Mouse (Mus musculus) neutrophil, adult 5-6 weeks (primary cell): ENCODE results near the gene Chst5. TPM values are rescaled to one million over a fixed set of nuclear protein-coding genes. Genes with fewer than 3 reads are reported as not detected.

Experiments used
- ATAC-seq: fragments of 151-379, 151-347 bp; 2 replicates; pipeline ENCODE4 v1.8.0; 2017; ENCODE audit warnings: mild to moderate bottlenecking, moderate TSS enrichment; ENCODE audit not compliant: insufficient number of reproducible peaks, poor library complexity, low FRiP score, severe bottlenecking; ENCODE audit errors: extremely low read depth
- total RNA-seq: library from RNA; stranded (forward); fragments of 200-1000 nt; gene quantifications from 2 replicates; pipeline ENCODE4 v1.2.3, GENCODE M21; 2017

Gene Chst5
- total RNA-seq, 1 experiment from 2014 or later: not detected

- ATAC-seq: no peak
Observed at GRCm38 (mm10) chr8:111932580-111933336, 22.5 kb upstream of the Chst5 start.

GRCm38 (mm10) chr8:111931721-111932120 is 21.5 kb upstream of the Chst5 start:
- ATAC-seq: no peak

GRCm38 (mm10) chr8:111929648-111930344 is 19.5 kb upstream of the Chst5 start:
- ATAC-seq: no peak

- ATAC-seq: no peak
Observed at GRCm38 (mm10) chr8:111924976-111925375, 14.7 kb upstream of the Chst5 start.

- 0 out of 2 replicates have a peak, but pooled peaks have one; percentile 33 for ATAC-seq
Observed at GRCm38 (mm10) chr8:111923383-111923804, 13.1 kb upstream of the Chst5 start.

GRCm38 (mm10) chr8:111920971-111921370 is 10.7 kb upstream of the Chst5 start:
- ATAC-seq: no peak

- ATAC-seq: no peak
Observed at GRCm38 (mm10) chr8:111919663-111920062, 9.4 kb upstream of the Chst5 start.

- ATAC-seq: no peak
Observed at GRCm38 (mm10) chr8:111912860-111913432, 2.7 kb upstream of the Chst5 start.

GRCm38 (mm10) chr8:111911572-111911971 is 1.3 kb upstream of the Chst5 start:
- no peak for ATAC-seq

- no peak for ATAC-seq
Observed at GRCm38 (mm10) chr8:111905500-111906121, 4.6 kb downstream of the Chst5 start.

- ATAC-seq: no peak
Observed at GRCm38 (mm10) chr8:111902080-111902479, 8.2 kb downstream of the Chst5 start.

GRCm38 (mm10) chr8:111898586-111898985 is 11.7 kb downstream of the Chst5 start:
- no peak for ATAC-seq

- no peak for ATAC-seq
Observed at GRCm38 (mm10) chr8:111894955-111895354, 15.3 kb downstream of the Chst5 start.

- no peak for ATAC-seq
Observed at GRCm38 (mm10) chr8:111892615-111893014, 17.6 kb downstream of the Chst5 start.

GRCm38 (mm10) chr8:111891983-111892382 is 18.3 kb downstream of the Chst5 start:
- ATAC-seq: no peak

GRCm38 (mm10) chr8:111890911-111891303 is 19.3 kb downstream of the Chst5 start:
- ATAC-seq: no peak

GRCm38 (mm10) chr8:111889931-111890910 is 20.0 kb downstream of the Chst5 start:
- no peak for ATAC-seq

- no peak for ATAC-seq
Observed at GRCm38 (mm10) chr8:111888091-111888650, 22.1 kb downstream of the Chst5 start.
